Mouse (Mus musculus) thymus, postnatal 36 days (tissue): ENCODE results near the gene Clic5.

Experiments used
- DNase-seq, 2 experiments: peaks; one replicate each; pipeline ENCODE4 v3.0.0; 2022; ENCODE audit warnings: mixed read lengths in 2 of 2

Clic5 gene

GRCm38 (mm10) chr17:44199158-44199557 is 10.8 kb downstream of the Clic5 start:
- no peak for DNase-seq

GRCm38 (mm10) chr17:44202952-44203351 is 14.6 kb downstream of the Clic5 start:
- DNase-seq: no peak

GRCm38 (mm10) chr17:44204787-44205186 is 16.4 kb downstream of the Clic5 start:
- DNase-seq: no peak

- DNase-seq: no peak
Observed at GRCm38 (mm10) chr17:44205562-44205961, 17.2 kb downstream of the Clic5 start.

GRCm38 (mm10) chr17:44208900-44209299 is 20.5 kb downstream of the Clic5 start:
- DNase-seq: no peak

GRCm38 (mm10) chr17:44212960-44213619 is 24.7 kb downstream of the Clic5 start:
- DNase-seq: no peak

- DNase-seq: no peak
Observed at GRCm38 (mm10) chr17:44215196-44215799, 26.9 kb downstream of the Clic5 start.

- no peak for DNase-seq
Observed at GRCm38 (mm10) chr17:44217185-44217584, 28.8 kb downstream of the Clic5 start.

GRCm38 (mm10) chr17:44219943-44220342 is 31.6 kb downstream of the Clic5 start:
- no peak for DNase-seq

- DNase-seq: no peak
Observed at GRCm38 (mm10) chr17:44228428-44228827, 40.0 kb downstream of the Clic5 start.

- DNase-seq: no peak
Observed at GRCm38 (mm10) chr17:44230083-44230482, 41.7 kb downstream of the Clic5 start.

- DNase-seq: peak; percentile 5 to 16
Observed at GRCm38 (mm10) chr17:44239030-44239721, 50.8 kb downstream of the Clic5 start.

GRCm38 (mm10) chr17:44240742-44241141 is 52.4 kb downstream of the Clic5 start:
- no peak for DNase-seq

- DNase-seq: no peak
Observed at GRCm38 (mm10) chr17:44244096-44244495, 55.7 kb downstream of the Clic5 start.

GRCm38 (mm10) chr17:44244625-44245024 is 56.2 kb downstream of the Clic5 start:
- DNase-seq: no peak

GRCm38 (mm10) chr17:44246153-44246700 is 57.8 kb downstream of the Clic5 start:
- DNase-seq: no peak

GRCm38 (mm10) chr17:44249544-44249943 is 61.2 kb downstream of the Clic5 start:
- DNase-seq: no peak

GRCm38 (mm10) chr17:44252653-44253052 is 64.3 kb downstream of the Clic5 start:
- no peak for DNase-seq

- no peak for DNase-seq
Observed at GRCm38 (mm10) chr17:44254698-44255097, 66.3 kb downstream of the Clic5 start.

GRCm38 (mm10) chr17:44256583-44256982 is 68.2 kb downstream of the Clic5 start:
- peak; percentile 69 to 76 for DNase-seq

GRCm38 (mm10) chr17:44259245-44259644 is 70.9 kb downstream of the Clic5 start:
- DNase-seq: no peak

- peak; percentile 20 to 34 for DNase-seq
Observed at GRCm38 (mm10) chr17:44261594-44262202, 73.3 kb downstream of the Clic5 start.

- DNase-seq: no peak
Observed at GRCm38 (mm10) chr17:44270043-44270442, 81.7 kb downstream of the Clic5 start.
